Mouse (Mus musculus): ENCODE measurements around the gene Otud7a.

GRCm38 (mm10) chr7:63620776-63621340, 176.3 kb downstream of the Otud7a start:
- TF ChIP-seq POLR2A (IDR thresholded peaks at IDR 0.05; ENCODE audit: insufficient read depth, low read depth, low read length) = no peak
- no peak for TF ChIP-seq CTCF (IDR thresholded peaks at IDR 0.05)
- no peak for TF ChIP-seq EP300 (IDR thresholded peaks at IDR 0.05; ENCODE audit: insufficient read depth, low read depth, low read length)

Measured in heart, adult 2 months (tissue).